Mouse (Mus musculus) brain, embryonic 14.5 days (tissue): ENCODE data around the gene Trim43a.

Source experiments
- CTCF ChIP-seq: fragments of 200-500 bp; IDR thresholded peaks from 2 replicates; pipeline ENCODE4 v1.5.1; 2012; ENCODE audit warnings: inconsistent platforms, mild to moderate bottlenecking, moderate library complexity, borderline replicate concordance; ENCODE audit not compliant: insufficient read depth, insufficient read length; ENCODE audit errors: extremely low read depth
- POLR2A ChIP-seq: fragments of 200-500 bp; IDR thresholded peaks from 2 replicates; pipeline ENCODE4 v1.6.1; 2012; ENCODE audit warnings: mild to moderate bottlenecking, inconsistent platforms, borderline replicate concordance; ENCODE audit not compliant: poor library complexity, insufficient read depth, insufficient read length, severe bottlenecking; ENCODE audit errors: extremely low read depth

GRCm38 (mm10) chr9:88546166-88546565 lies 34.5 kb upstream of the Trim43a start:
- TF ChIP-seq CTCF: peak; percentile 68; the same call in 1 of the 2 replicates
- TF ChIP-seq POLR2A: no peak
